Mouse (Mus musculus) kidney, adult 9 months (tissue): ENCODE measurements around the gene Bcl7a.

ENCODE experiments used
- DNase-seq: peaks from one replicate; pipeline ENCODE4 v3.0.0; 2022

Gene Bcl7a

DNA sequence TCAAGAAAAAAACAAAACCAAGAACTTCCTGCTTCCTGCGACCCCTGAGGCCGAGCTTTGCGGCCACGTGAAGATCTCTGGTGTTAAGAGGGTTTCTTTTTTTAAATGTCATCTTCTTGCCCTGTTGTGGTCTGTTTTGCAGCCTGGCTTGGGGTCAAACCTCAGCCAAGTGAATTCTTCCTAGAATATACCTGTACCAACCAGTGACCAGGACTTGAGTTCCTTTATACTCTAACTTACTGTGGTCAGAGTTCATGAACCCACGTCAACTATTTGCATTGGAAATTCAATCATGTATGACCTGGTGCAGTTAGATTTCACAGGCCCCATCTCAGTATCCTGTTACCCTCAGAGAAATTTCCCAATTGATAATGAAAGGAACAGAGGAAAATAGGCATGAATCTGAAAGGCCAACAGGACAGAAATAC, 35.9 kb downstream of the Bcl7a start:
- DNase-seq, result no peak

- DNase-seq, result peak; percentile 56
These were observed 38.3 kb downstream of the Bcl7a start for GRCm38 (mm10) chr5:123381968-123382367.

- DNase-seq, result no peak
These were observed 39.1 kb downstream of the Bcl7a start for GRCm38 (mm10) chr5:123382686-123383085.

- DNase-seq, result no peak
These were observed 44.8 kb downstream of the Bcl7a start for GRCm38 (mm10) chr5:123388452-123388851.

DNA sequence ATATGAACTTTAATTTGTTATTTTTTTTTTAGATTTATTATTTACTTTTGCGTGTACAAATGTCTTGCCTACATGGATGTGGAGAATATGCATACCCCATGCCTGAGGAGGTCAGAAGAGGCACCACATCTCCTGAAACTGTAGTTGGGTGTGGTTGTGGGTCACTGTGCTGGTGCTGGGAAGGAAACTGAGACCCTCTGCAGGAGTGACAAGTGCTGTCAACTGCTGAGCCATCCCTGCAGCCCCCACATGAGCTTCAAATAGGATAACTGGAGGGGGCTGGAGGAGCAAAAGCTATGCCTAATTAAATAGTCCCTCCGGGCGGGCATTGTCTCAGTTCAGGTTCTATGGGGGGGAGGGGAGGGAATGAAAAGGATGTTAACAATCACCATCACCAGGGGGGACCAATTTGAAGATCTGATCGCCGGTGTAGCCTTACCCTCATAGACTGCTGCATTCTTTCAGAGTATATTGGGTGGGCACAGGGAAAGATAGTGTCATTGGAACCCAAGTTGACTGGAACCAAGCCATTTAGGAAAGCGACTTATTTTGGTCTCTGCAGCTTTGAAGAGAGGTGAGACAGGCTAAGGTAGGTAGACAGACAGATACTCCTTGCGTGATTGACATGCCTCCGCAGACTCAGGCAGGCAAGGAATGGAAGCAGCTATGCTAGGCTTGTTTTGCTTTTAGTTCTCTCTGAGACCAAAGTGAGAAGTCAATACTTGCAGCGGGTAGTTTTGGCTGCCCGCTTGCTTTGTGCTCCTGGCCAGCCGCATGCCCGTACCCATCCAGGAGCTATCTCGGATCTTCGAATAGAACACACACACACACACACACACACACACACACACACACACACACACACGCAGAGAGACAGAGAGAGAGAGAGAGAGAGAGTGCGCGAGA, 47.2 kb downstream of the Bcl7a start:
- no peak for DNase-seq

GRCm38 (mm10) chr5:123391442-123391809, 47.8 kb downstream of the Bcl7a start:
- DNase-seq, result no peak

- DNase-seq, result no peak
These were observed 50.2 kb downstream of the Bcl7a start for GRCm38 (mm10) chr5:123393786-123394302.

DNA sequence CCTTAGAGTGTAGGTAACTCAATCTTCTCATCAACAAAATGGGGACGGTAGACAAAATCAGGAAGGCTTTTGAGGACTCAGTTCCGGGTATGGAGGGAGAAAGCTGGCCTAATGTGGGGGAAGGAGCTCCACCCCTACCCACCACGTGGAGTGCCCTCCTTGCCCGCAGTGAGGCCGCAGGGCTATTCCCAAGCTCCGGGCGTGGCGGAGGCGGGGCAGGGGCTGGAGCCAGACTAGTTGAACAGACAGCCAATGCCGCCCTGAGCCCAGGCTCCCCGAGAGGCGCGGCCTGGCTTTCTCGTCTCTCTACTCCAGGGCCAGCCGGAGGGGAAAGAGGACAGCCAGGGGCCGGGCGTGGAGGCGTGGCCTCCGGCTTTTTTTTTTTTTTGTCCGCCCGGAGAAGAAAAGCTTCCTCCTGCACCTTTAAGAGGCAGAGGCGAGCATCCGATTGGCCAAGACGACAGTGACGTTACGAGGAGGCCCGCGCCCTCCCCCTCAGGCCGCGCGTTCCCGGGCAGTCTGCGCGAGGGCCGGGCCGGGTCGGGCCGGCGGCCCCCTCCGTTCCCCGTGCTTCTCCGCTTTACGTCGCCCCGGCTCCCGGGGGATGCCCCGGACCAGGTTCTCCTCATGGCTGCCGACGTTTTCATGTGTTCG, 50.8 kb downstream of the Bcl7a start, which contains the start of gene Mlxip:
Mlxip (plus strand) TSS at position 496 of the 654 bp plus-strand sequence.
- DNase-seq, result peak; percentile 97

GRCm38 (mm10) chr5:123394957-123395881, 51.6 kb downstream of the Bcl7a start:
- DNase-seq, result peak; percentile 41

- DNase-seq, result no peak
These were observed 53.3 kb downstream of the Bcl7a start for GRCm38 (mm10) chr5:123396901-123397464.

DNA sequence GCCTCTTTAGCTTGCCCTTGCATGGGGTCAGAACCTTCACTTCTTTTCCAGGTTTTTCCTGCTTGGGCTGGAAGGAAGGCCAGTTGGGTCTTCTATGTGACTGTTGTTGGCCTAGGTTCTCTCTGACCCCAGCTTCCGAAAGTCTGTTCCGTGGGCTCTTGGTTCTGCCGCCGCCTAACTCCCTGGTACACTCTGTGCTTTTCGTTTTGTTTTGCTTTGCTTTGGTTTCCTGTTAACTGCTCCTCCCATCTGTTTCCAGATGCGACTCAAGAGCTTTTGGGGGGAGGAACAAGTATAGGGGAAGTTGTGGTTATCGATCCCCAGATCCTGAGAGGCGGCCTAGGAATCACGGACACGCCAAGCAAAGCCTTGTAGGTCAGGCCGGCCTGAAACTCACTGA, 54.2 kb downstream of the Bcl7a start:
- peak; percentile 48 for DNase-seq

DNA sequence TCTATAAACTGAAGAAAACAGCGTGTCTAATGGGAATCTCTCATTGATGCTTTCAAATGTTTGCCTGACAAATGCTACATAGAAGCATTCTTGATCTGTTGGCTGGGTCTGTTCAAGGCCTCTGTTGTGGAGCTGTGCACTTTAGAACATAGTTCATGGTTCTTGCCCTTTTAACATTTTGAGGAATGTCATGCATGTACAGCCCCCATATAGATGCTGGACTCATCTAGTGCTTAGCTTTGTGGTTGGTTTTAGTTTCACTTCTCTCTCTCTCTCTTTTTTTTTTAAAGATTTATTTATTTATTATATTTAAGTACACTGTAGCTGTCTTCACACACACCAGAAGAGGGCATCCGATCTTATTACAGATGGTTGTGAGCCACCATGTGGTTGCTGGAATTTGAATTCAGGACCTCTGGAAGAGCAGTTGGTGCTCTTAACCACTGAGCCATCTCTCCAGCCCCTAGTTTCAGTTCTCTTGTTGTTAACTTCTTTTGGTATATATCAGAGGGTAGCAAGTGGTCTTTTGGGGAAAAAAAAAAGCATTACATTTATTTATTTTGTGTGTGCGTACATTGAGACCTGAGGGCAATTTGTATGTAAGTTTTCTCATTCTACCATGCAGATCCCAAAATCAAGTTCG, 55.3 kb downstream of the Bcl7a start:
- DNase-seq, result no peak

DNA sequence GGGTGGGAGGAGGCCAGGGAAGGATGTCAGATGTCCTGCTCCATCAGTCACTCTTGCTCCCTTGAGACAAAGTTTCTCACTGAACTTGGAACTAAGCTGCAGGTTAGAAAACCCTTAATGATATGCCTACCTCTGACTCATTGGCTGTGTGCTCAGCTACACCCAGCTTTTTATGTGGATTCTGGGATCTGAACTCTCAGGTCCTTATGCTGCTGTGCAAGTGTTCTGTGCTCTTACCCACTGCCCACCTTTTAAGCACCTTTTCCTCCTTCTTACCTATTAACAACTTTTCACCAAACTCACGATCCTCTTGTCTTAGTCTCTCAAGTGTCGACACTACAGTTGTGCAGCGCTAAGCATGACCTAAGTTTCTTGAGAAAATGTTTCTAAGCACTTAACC, 60.8 kb downstream of the Bcl7a start:
- DNase-seq, result no peak

- DNase-seq, result no peak
These were observed 63.3 kb downstream of the Bcl7a start for GRCm38 (mm10) chr5:123406952-123407351.

- DNase-seq, result no peak
These were observed 64.5 kb downstream of the Bcl7a start for GRCm38 (mm10) chr5:123408176-123408575.

- DNase-seq, result no peak
These were observed 68.6 kb downstream of the Bcl7a start for GRCm38 (mm10) chr5:123412193-123412592.

DNA sequence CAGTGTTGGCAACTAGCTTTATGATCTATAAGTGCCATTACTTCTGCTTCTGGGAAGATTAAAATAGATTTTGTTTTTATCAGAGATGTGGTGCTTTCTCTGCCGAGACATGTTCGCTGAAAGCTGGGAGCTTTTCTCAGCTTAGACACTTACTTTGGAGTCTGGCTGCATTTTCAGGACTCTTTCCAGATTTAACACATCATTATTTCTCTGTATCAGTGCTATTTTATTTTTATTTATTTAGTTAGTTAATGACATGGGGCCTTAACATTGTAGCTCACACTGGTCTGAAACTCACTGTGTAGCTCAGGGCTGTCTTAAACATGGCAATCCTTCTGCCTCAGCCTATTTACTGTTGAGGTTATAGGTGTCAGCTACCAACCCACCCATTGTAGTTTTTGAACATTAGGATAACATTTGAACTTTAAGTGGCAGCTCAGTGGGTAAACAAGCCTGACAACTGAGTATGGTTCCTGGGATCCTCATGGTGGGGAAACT, 70.3 kb downstream of the Bcl7a start:
- DNase-seq, result no peak

GRCm38 (mm10) chr5:123416149-123416548, 72.5 kb downstream of the Bcl7a start:
- no peak for DNase-seq

DNA sequence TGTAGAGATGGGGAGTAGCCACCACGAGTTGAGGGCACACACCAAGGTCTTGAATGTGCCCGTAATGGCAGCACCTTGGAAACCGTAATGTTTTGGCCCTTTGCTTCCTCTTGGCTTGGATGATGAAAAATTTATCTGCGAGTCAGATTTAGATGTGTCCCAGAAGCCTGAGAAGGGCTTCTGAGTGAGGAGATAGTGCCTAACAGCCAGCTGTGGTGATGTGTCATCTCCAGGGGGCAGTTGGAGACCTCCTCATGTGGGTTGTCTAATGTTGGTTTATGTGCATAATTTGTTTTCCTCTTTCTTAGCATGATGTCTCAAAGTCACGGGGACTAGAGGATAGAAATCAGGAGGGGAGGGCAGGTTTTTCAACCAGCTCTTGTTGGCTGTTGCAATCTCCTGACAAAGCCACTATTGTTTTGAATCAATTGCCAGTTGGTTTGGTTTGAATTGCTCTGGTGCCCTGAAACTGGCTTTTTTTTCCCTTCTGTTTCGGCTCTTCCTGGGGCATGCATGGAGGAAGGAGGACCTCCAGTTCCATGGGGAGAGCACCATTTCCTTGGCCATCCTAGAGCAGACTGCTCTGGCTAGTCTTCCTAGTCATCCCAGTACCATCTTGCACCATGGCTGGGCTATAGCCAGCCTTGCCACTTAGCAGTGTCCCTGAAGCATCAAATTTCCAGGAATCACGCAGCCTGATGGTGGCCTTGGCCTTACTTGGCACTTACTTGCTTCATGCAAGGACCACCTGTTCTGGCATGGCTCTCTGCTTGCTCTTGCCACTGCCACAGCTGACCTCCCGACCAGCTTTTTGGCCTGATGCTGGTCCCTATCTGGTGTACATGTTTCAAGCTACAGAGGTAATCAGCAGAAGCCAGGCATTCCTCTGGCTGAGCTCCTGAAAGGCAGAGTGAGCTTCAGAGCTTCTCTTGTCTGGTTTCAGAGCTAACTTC, 73.2 kb downstream of the Bcl7a start:
- no peak for DNase-seq

DNA sequence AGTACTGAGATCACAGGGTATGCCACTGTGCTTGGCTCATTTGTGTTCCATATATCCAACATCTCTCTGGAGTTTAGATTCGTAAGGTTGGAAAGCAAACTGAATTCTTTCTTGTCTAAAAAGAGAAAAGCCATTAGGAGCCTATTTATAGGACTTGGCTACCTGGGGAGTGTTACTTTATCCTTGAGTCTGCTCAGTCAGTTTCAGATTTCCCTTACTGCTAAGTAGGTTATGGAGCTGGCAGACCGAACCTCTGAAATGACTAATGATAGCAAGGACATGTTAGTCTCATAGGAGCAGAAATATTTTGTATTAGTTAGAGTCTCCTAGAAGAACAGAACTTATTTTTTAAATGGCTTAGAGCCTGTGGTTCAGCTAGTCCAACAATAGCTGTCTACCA, 80.3 kb downstream of the Bcl7a start:
- DNase-seq, result no peak
